Mouse (Mus musculus) heart, adult 2 months (tissue): ENCODE measurements around the gene Olfr846. TPM values are rescaled to one million over a fixed set of nuclear protein-coding genes. Genes with fewer than 3 reads are reported as not detected.

Source experiments
- DNase-seq, 2 experiments: peaks; one replicate each; pipeline ENCODE4 v3.0.0; 2021
- H3K27ac ChIP-seq: fragments of 200-600 bp; 2 replicates; pipeline ENCODE4 v1.8.1; 2022
- H3K27me3 ChIP-seq: fragments of 200-500 bp; 2 replicates; pipeline ENCODE4 v1.6.1; 2012; ENCODE audit warnings: mild to moderate bottlenecking, low read length, inconsistent platforms, mixed read lengths; ENCODE audit not compliant: control insufficient read depth, insufficient read depth
- H3K36me3 ChIP-seq: fragments of 200-500 bp; 2 replicates; pipeline ENCODE4 v1.6.1; 2012; ENCODE audit warnings: low read length, inconsistent platforms; ENCODE audit not compliant: control insufficient read depth, insufficient read depth
- H3K4me1 ChIP-seq: fragments of 200-500 bp; 2 replicates; pipeline ENCODE4 v1.6.1; 2011; ENCODE audit warnings: low read length; ENCODE audit not compliant: control insufficient read depth, insufficient read depth
- H3K4me3 ChIP-seq: fragments of 200-600 bp; 2 replicates; pipeline ENCODE4 v1.8.1; 2022
- H3K79me2 ChIP-seq: fragments of 200-500 bp; replicated peaks from 2 replicates; pipeline ENCODE4 v1.6.1; 2012; ENCODE audit warnings: mild to moderate bottlenecking, inconsistent platforms, low read length, moderate library complexity, mixed read lengths; ENCODE audit not compliant: control insufficient read depth, insufficient read depth
- H3K9ac ChIP-seq: fragments of 200-500 bp; 2 replicates; pipeline ENCODE4 v1.6.1; 2012; ENCODE audit warnings: low read depth, mild to moderate bottlenecking, control low read depth, inconsistent platforms, low read length, mixed read lengths
- CTCF ChIP-seq: fragments of 200-600 bp; IDR thresholded peaks from 2 replicates; pipeline ENCODE4 v1.8.1; 2022; ENCODE audit warnings: antibody characterized with exemption, mild to moderate bottlenecking, moderate library complexity
- EP300 ChIP-seq: fragments of 200-500 bp; IDR thresholded peaks from 2 replicates; pipeline ENCODE4 v1.6.1; 2011; ENCODE audit warnings: low read depth, low read length, control low read depth; ENCODE audit not compliant: insufficient read depth
- POLR2A ChIP-seq: fragments of 200-500 bp; IDR thresholded peaks from 2 replicates; pipeline ENCODE4 v1.6.1; 2011; ENCODE audit warnings: mild to moderate bottlenecking, low read depth, low read length, control low read depth; ENCODE audit not compliant: insufficient read depth
- WGBS: fragments of 180-500 bp; shearing (Covaris S2); methylation state at CpG from one replicate; pipeline ENCODE4 v1.1.7; 2018; 5-methylcytosine and 5-hydroxymethylcytosine counted together
- intact Hi-C: fragments of 180-260 bp; cut with DNase I; formaldehyde crosslinking; loops from one replicate; pipeline ENCODE4 v1.15.1; 2025
- long read RNA-seq: library from polyadenylated mRNA; stranded (forward); transcript quantifications from one replicate; pipeline ENCODE4 v2.0.0, GENCODE M21; 2021
- polyA plus RNA-seq: library from polyadenylated mRNA; depleted of rRNA; stranded (reverse); fragments of >200 nt; gene quantifications from 2 replicates; pipeline ENCODE4 v1.2.3, GENCODE M21; 2012; rRNA removed
- total RNA-seq, 2 experiments: library from RNA; stranded (reverse); gene quantifications; 2 replicates each; pipeline ENCODE4 v1.2.3; 2021

The Olfr846 gene
- total RNA-seq (not detected), polyA plus RNA-seq (not detected in 2 replicates)
- long read RNA-seq = 0 reads

GRCm38 (mm10) chr9:19363905-19364304 is at the start of gene Olfr846:
Gene Olfr846, minus strand, starts transcription at chr9:19364005.
- WGBS = 40% methylated on average over 1 of the region's 1 CpGs
- no peak for DNase-seq

GRCm38 (mm10) chr9:19378569-19378968 is 14.8 kb upstream of the Olfr846 start, which contains the start of gene Olfr847:
Gene Olfr847, minus strand, starts transcription at chr9:19378669.
- no peaks in the 10 kb centered on the region for H3K27me3 ChIP-seq
- TF ChIP-seq EP300 (no peak), CTCF (no peak), POLR2A (no peak)
- WGBS = 36% methylated on average over 1 of the region's 1 CpGs
- no peak within 1 kb of the TSS for H3K4me3 ChIP-seq
- no peak for DNase-seq
- no peaks in the 10 kb centered on the region for H3K4me1 ChIP-seq
- intact Hi-C loops = no loop called here
- H3K36me3 ChIP-seq = no peaks in the 10 kb centered on the region
- no peak within 1 kb of the TSS for H3K27ac ChIP-seq
- no peaks in the 10 kb centered on the region for H3K79me2 ChIP-seq
- no peak within 1 kb of the TSS for H3K9ac ChIP-seq

More at GRCm38 (mm10) chr9:19363905-19364304, at the start of gene Olfr846:
- intact Hi-C loops = no loop called here
- no peak within 1 kb of the TSS for H3K27ac ChIP-seq
- H3K4me1 ChIP-seq = no peaks in the 10 kb centered on the region
- H3K4me3 ChIP-seq = no peak within 1 kb of the TSS
- H3K36me3 ChIP-seq = no peaks in the 10 kb centered on the region
- TF ChIP-seq EP300 (no peak), CTCF (no peak), POLR2A (no peak)
- H3K79me2 ChIP-seq = no peaks in the 10 kb centered on the region
- H3K9ac ChIP-seq = no peak within 1 kb of the TSS
- no peaks in the 10 kb centered on the region for H3K27me3 ChIP-seq

GRCm38 (mm10) chr9:19336157-19336556 is 27.6 kb downstream of the Olfr846 start, which contains the start of gene Olfr845:
Gene Olfr845, plus strand, starts transcription at chr9:19336457.
- Histone ChIP-seq H3K36me3 (no peaks in the 10 kb centered on the region), H3K27ac (no peak within 1 kb of the TSS), H3K9ac (no peak within 1 kb of the TSS), H3K4me3 (no peak within 1 kb of the TSS), H3K4me1 (no peaks in the 10 kb centered on the region), H3K79me2 (no peaks in the 10 kb centered on the region), H3K27me3 (no peaks in the 10 kb centered on the region)
- no peak for TF ChIP-seq POLR2A
- 42% methylated on average over 1 of the region's 1 CpGs for WGBS
- DNase-seq = no peak
- intact Hi-C loops = no loop called here

GRCm38 (mm10) chr9:19316047-19316446 is 47.8 kb downstream of the Olfr846 start, which contains the start of gene Olfr844:
Gene Olfr844, plus strand, starts transcription at chr9:19316347.
- H3K27ac ChIP-seq = no peak within 1 kb of the TSS
- no peaks in the 10 kb centered on the region for H3K36me3 ChIP-seq
- intact Hi-C loops = no loop called here
- H3K27me3 ChIP-seq = no peaks in the 10 kb centered on the region
- no peaks in the 10 kb centered on the region for H3K4me1 ChIP-seq
- H3K79me2 ChIP-seq = no peaks in the 10 kb centered on the region
- DNase-seq = no peak
- H3K4me3 ChIP-seq = no peak within 1 kb of the TSS
- TF ChIP-seq POLR2A = no peak
- no peak for TF ChIP-seq CTCF
- TF ChIP-seq EP300 = no peak
- H3K9ac ChIP-seq = no peak within 1 kb of the TSS

Other genes with a start within 250 kb of the Olfr846 start
- gene Olfr836, start 243.6 kb downstream of the Olfr846 start, total RNA-seq = not detected
- not detected in 2 replicates for gene Olfr836, start 243.6 kb downstream of the Olfr846 start, polyA plus RNA-seq
- not detected for gene Olfr837, start 227.7 kb downstream of the Olfr846 start, total RNA-seq
- gene Olfr837, start 227.7 kb downstream of the Olfr846 start, polyA plus RNA-seq = not detected in 2 replicates
- not detected for gene Olfr839-ps1, start 186.7 kb downstream of the Olfr846 start, total RNA-seq
- not detected in 2 replicates for gene Olfr839-ps1, start 186.7 kb downstream of the Olfr846 start, polyA plus RNA-seq
- not detected for gene Olfr843, start 112.0 kb downstream of the Olfr846 start, total RNA-seq
- gene Olfr843, start 112.0 kb downstream of the Olfr846 start, polyA plus RNA-seq = not detected in 2 replicates
- not detected for gene Olfr844, start 47.7 kb downstream of the Olfr846 start, total RNA-seq
- gene Olfr844, start 47.7 kb downstream of the Olfr846 start, polyA plus RNA-seq = not detected in 2 replicates
- not detected for gene Olfr845, start 27.5 kb downstream of the Olfr846 start, total RNA-seq
- not detected in 2 replicates for gene Olfr845, start 27.5 kb downstream of the Olfr846 start, polyA plus RNA-seq
- not detected for gene Olfr847, start 14.7 kb upstream of the Olfr846 start, total RNA-seq
- gene Olfr847, start 14.7 kb upstream of the Olfr846 start, polyA plus RNA-seq = not detected in 2 replicates
- gene Olfr849, start 76.3 kb upstream of the Olfr846 start, total RNA-seq = not detected
- not detected in 2 replicates for gene Olfr849, start 76.3 kb upstream of the Olfr846 start, polyA plus RNA-seq
- not detected for gene Olfr850, start 114.2 kb upstream of the Olfr846 start, total RNA-seq
- gene Olfr850, start 114.2 kb upstream of the Olfr846 start, polyA plus RNA-seq = not detected in 2 replicates
- not detected for gene Olfr851, start 129.3 kb upstream of the Olfr846 start, total RNA-seq
- not detected in 2 replicates for gene Olfr851, start 129.3 kb upstream of the Olfr846 start, polyA plus RNA-seq
- gene Olfr853, start 177.1 kb upstream of the Olfr846 start, total RNA-seq = not detected
- not detected in 2 replicates for gene Olfr853, start 177.1 kb upstream of the Olfr846 start, polyA plus RNA-seq
- not detected for gene Olfr854, start 203.4 kb upstream of the Olfr846 start, total RNA-seq
- not detected in 2 replicates for gene Olfr854, start 203.4 kb upstream of the Olfr846 start, polyA plus RNA-seq
- not detected for gene Olfr855, start 218.6 kb upstream of the Olfr846 start, total RNA-seq
- not detected in 2 replicates for gene Olfr855, start 218.6 kb upstream of the Olfr846 start, polyA plus RNA-seq